Mouse (Mus musculus) brain, adult 2 months (tissue): ENCODE measurements at regions not wholly inside any gene's neighbourhood (a gene's known extent, or its start where the extent isn't known, plus 50 kb on each side); places are given as distances from the start of the nearest gene placed in this dataset.

ENCODE experiments used
- DNase-seq: peaks from one replicate; pipeline ENCODE4 v3.0.0; 2011; ENCODE audit warnings: low read depth, low spot score

- DNase-seq: peak; percentile 36
These were observed 1235.8 kb downstream of the Pcdh19 start for GRCm38 (mm10) chrX:132452986-132453385.
